Mouse (Mus musculus) neural tube, embryonic 13.5 days (tissue): Measurements from ENCODE around the gene Rab15. TPM values are rescaled to one million over a fixed set of nuclear protein-coding genes. Genes with fewer than 3 reads are reported as not detected.

Experiments
- ATAC-seq: fragments of 200-750 bp; cut with Nextera tagmentation; 2 replicates; pipeline ENCODE4 v1.8.0; 2017; ENCODE audit warnings: low read depth, mild to moderate bottlenecking, moderate TSS enrichment, moderate library complexity
- H3K27ac ChIP-seq: fragments of 300-500 bp; sonication (generic); replicated peaks from 2 replicates; pipeline ENCODE4 v1.5.1; 2015; ENCODE audit warnings: moderate library complexity, mild to moderate bottlenecking, inconsistent platforms
- H3K27me3 ChIP-seq: fragments of 300-500 bp; sonication (generic); 2 replicates; pipeline ENCODE4 v1.6.1; 2015; ENCODE audit warnings: mild to moderate bottlenecking, inconsistent platforms
- H3K36me3 ChIP-seq: fragments of 300-500 bp; sonication (generic); 2 replicates; pipeline ENCODE4 v1.6.1; 2015; ENCODE audit warnings: mild to moderate bottlenecking, inconsistent platforms
- H3K4me1 ChIP-seq: fragments of 300-500 bp; sonication (generic); replicated peaks from 2 replicates; pipeline ENCODE4 v1.6.1; 2015; ENCODE audit warnings: inconsistent platforms
- H3K4me2 ChIP-seq: fragments of 300-500 bp; sonication (generic); 2 replicates; pipeline ENCODE4 v1.6.1; 2015; ENCODE audit warnings: inconsistent platforms, mild to moderate bottlenecking, moderate library complexity
- H3K4me3 ChIP-seq: fragments of 300-500 bp; sonication (generic); 2 replicates; pipeline ENCODE4 v1.5.1; 2015; ENCODE audit warnings: mild to moderate bottlenecking, inconsistent platforms
- H3K9ac ChIP-seq: fragments of 300-500 bp; sonication (generic); 2 replicates; pipeline ENCODE4 v1.6.1; 2015; ENCODE audit warnings: moderate library complexity, mild to moderate bottlenecking, inconsistent platforms
- H3K9me3 ChIP-seq: fragments of 300-500 bp; sonication (generic); 2 replicates; pipeline ENCODE4 v1.6.1; 2016; ENCODE audit warnings: inconsistent platforms
- whole genome bisulfite sequencing: fragments of 180-500 bp; shearing (Covaris S2); methylation state at CpG from one replicate; pipeline ENCODE4 v1.1.7; 2015; 5-methylcytosine and 5-hydroxymethylcytosine counted together
- polyA plus RNA-seq: library from polyadenylated mRNA; unstranded; fragments of >200 nt; fragmentation: Nextera tagmentation; extraction: Ambion mirVana; gene quantifications from 2 replicates; pipeline ENCODE4 v1.2.1, GENCODE M21; 2015

The Rab15 gene
- polyA plus RNA-seq, 1 experiment from 2014 or later = 28.0 TPM

DNA sequence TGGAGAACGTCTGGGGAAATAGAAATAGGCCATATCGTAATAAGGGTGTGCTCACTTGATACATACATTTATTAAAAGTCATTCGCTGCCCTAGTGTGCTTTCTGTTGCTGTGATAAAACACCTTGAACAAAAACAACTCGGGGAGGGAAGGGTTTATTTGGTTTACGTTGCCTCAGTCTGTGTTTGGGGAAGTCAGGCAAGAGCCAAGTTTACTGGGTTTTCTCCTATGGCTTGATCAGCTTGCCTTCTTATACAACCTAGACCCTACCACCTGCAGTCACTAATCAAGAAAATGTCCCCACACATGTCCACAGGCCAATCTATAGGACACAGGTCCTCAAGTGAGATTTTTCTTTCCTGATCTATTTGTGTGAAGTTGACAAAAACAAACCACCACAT is 51.2 kb downstream of the Rab15 start:
- no peaks in the 10 kb centered on the region for H3K9me3 ChIP-seq
- H3K36me3 ChIP-seq = no peaks in the 10 kb centered on the region; the same call in 1 of the 2 replicates
- peaks cover 2% of the 10 kb centered on the region; the same call in 1 of the 2 replicates for H3K4me1 ChIP-seq
- ATAC-seq = no peak
- 89% methylated on average over 5 of the region's 5 CpGs for WGBS
- H3K4me3 ChIP-seq = no peak overlapping the region
- H3K27me3 ChIP-seq = no peaks in the 10 kb centered on the region
- no peak overlapping the region for H3K9ac ChIP-seq
- H3K27ac ChIP-seq = no peak overlapping the region
- H3K4me2 ChIP-seq = no peak overlapping the region

DNA sequence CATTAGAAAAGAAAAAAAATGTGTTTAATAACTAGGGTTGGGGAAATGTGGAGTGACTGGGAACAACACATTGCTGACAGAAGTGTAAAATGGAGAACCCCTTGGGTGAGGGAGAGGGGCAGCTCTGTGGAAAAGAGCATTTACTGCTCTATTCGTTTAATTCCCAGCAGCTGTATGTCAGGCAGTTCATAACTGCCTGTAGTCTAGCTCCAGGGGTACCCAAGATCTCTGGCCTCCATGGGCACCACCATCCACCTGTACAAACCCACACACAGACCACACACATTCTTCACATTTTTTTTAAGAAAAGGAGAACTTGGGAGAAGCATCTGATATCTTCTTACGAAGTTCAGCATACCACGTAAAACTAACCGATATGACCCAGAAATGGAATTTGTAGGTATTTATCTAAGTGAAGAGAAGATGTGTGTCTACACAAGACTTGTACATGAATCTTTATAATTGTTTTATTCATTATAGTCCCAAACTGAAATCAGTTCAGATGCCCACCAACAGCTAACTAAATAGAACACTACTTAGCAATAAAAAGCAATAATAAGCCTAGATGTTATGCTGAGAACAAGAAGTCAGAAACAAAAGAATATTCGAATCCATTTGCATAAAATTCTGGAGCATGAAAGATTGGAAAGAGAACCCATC is 51.7 kb downstream of the Rab15 start:
- Histone ChIP-seq H3K9me3 (no peaks in the 10 kb centered on the region), H3K4me3 (no peak overlapping the region), H3K27me3 (no peaks in the 10 kb centered on the region), H3K4me2 (no peak overlapping the region), H3K4me1 (peaks cover 7% of the 10 kb centered on the region), H3K27ac (no peak overlapping the region), H3K36me3 (no peaks in the 10 kb centered on the region; the same call in 1 of the 2 replicates), H3K9ac (no peak overlapping the region)
- no peak for ATAC-seq
- WGBS = 88% methylated on average over 5 of the region's 5 CpGs

DNA sequence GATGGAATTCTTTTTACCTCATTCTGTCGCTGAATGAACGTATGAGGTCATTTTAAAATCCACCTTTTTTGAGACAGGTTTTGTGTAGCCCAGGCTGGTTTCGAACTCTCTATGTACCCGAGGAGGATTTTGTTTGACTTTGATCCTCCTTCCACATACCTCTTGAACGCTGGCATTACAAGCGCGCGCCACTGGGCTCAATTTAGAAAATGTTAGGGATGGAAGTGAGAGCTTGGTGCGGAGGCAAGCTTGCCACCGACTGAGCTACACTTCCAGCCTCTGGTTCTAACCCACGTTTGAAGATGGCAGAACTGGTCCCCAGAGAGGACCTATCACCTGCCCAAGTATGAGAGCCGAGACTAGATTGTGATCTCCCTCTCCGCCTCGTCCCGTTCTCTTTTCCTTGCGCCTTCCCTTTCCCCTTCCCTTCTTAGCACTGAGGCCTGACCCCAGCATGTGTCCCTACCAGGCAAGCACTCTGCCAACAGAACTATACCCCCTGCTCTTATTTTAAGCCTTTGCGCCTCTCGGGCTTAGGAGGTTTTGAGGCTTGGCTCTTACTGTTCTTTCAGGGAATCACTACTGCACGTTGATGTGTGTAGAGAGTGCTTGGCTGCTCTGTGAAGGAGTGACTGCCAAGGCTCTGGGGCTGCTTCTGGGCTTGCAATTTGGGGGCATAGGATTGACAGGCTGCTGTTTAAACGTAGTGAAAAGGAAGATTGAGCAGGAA is 56.6 kb downstream of the Rab15 start:
- Histone ChIP-seq H3K36me3 (no peaks in the 10 kb centered on the region), H3K9ac (peak overlapping the region; percentile 78), H3K4me1 (peaks cover 13% of the 10 kb centered on the region), H3K27ac (peak overlapping the region; percentile 80), H3K4me3 (peak overlapping the region; percentile 64), H3K4me2 (peak overlapping the region; percentile 64), H3K9me3 (no peaks in the 10 kb centered on the region), H3K27me3 (no peaks in the 10 kb centered on the region)
- 29% methylated on average over 20 of the region's 20 CpGs for WGBS
- ATAC-seq = peak; percentile 54

DNA sequence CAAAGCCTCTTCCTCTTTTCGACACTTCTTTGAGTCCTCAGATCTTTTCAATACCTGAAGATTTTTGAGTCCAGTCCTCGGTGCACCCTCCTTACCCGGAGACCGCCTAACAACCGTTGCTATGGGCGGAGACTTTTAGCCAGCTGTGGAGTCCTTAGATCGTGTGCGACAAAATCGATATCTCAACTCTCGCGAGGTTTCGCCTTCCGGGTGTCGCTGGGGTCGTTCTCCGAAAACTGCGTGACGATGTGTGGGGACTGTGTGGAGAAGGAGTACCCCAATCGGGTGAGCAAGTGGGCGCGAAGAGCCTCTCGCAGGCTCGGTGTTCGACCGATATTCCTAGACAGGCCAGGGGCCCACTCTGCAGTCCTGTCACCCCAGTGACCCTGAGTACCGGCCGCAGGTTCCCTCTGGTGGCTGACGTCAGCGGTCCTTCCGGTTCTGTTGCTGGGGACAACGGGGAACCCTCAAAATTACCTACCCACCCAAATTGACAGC is 57.3 kb downstream of the Rab15 start, which contains the start of the genes Churc1 and Fntb:
Gene Churc1 (plus strand): TSS at position 185 of the 498 bp plus-strand sequence.
Gene Fntb (plus strand): TSS at position 236 of the 498 bp plus-strand sequence.
- H3K4me3 ChIP-seq = peak within 1 kb of the TSS; percentile 64
- no peaks in the 10 kb centered on the region for H3K36me3 ChIP-seq
- no peaks in the 10 kb centered on the region for H3K9me3 ChIP-seq
- peak within 1 kb of the TSS; percentile 78 for H3K9ac ChIP-seq
- under 1% methylated on average over 31 of the region's 31 CpGs for WGBS
- peak within 1 kb of the TSS; percentile 64 for H3K4me2 ChIP-seq
- ATAC-seq = peak; percentile 95
- H3K27ac ChIP-seq = peak within 1 kb of the TSS; percentile 80
- no peaks in the 10 kb centered on the region for H3K27me3 ChIP-seq
- H3K4me1 ChIP-seq = peaks cover 13% of the 10 kb centered on the region

DNA sequence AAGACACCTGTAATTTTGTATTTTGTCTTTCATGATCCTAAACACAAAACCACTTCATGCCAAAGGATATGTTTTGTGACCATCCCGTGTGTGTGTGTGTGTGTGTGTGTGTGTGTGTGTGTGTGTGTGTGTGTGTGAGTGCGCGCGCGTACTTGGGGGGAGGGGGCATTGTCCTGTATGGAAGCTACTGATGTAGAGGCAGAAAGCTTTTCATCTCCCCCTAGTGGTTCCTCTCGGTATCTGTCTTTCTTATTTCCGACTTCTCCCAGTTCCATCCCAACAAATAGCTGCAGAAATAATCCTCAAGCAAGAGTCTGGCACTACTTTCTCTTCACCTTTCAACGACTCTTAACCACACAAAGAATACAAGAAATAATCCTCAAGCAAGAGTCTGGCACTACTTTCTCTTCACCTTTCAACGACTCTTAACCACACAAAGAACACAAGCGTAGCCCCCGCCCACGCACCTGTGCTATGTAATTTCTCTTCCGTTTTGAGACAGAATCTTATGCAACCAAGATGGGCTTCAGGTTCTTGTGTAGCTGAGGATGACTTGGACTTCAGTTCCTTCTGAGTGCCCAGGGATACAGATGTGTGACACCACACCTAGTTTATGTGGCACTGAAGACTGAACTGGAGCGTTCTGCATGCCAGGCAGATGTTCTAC is 69.9 kb downstream of the Rab15 start:
- H3K4me1 ChIP-seq = no peaks in the 10 kb centered on the region
- no peaks in the 10 kb centered on the region for H3K9me3 ChIP-seq
- H3K27ac ChIP-seq = no peak overlapping the region
- H3K4me2 ChIP-seq = no peak overlapping the region
- ATAC-seq = no peak
- 47% methylated on average over 14 of the region's 14 CpGs for WGBS
- no peak overlapping the region for H3K9ac ChIP-seq
- no peak overlapping the region for H3K4me3 ChIP-seq
- H3K36me3 ChIP-seq = no peaks in the 10 kb centered on the region
- H3K27me3 ChIP-seq = no peaks in the 10 kb centered on the region

DNA sequence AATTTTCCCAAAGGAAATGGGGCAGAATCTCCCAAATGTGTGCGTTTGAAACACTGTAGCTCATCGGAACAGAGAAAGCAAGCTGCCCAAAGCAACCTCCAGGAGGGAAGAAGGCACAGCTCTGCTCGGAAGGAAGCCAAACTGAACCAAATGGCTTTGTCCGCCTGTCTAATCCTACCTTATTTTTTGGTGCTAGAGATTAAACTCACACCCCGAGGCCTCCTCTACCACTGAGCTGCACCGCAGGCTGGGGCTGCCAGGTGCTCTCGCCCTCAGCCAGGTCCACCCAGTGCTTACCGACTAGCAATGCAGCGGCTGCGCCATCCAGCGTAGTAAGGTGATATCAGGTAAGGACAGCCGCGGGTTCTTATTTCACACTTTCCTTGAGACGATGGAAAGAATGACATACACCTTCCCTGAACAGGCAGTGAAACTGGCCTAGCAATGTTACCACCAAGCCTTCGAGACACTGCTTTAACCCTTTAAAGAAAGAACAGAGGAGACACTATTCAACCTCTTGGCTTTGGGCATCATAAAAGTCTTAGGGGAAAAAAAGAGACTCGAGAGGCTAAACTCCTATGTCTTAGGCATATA is 71.7 kb downstream of the Rab15 start:
- ATAC-seq = no peak
- Histone ChIP-seq H3K27me3 (no peaks in the 10 kb centered on the region), H3K27ac (no peak overlapping the region), H3K9ac (no peak overlapping the region), H3K4me2 (no peak overlapping the region), H3K9me3 (no peaks in the 10 kb centered on the region), H3K36me3 (no peaks in the 10 kb centered on the region), H3K4me3 (no peak overlapping the region), H3K4me1 (no peaks in the 10 kb centered on the region)
- WGBS = 81% methylated on average over 16 of the region's 16 CpGs

Other genes starting within 250 kb of the Rab15 start
- 2.7 TPM in 2 replicates for gene Sptb, start 112.4 kb downstream of the Rab15 start, polyA plus RNA-seq
- 145 and 158 TPM in 2 replicates for gene Churc1, start 57.4 kb downstream of the Rab15 start, polyA plus RNA-seq
- gene Fntb, start 57.3 kb downstream of the Rab15 start, polyA plus RNA-seq = 39.7 and 39.9 TPM in 2 replicates
- 0.10 TPM in 1 of 2 replicates, not detected in the other for gene Gpx2, start 27.4 kb downstream of the Rab15 start, polyA plus RNA-seq
- gene Max, start 139.3 kb upstream of the Rab15 start, polyA plus RNA-seq = 14.5 and 17.8 TPM in 2 replicates